Mouse (Mus musculus): ENCODE data around the gene Gm5142. TPM values are rescaled to one million over a fixed set of nuclear protein-coding genes. Genes with fewer than 3 reads are reported as not detected.

Gene Gm5142
- polyA plus RNA-seq (2012; rRNA removed; ENCODE audit: low replicate concordance), result not detected in 2 replicates

DNA sequence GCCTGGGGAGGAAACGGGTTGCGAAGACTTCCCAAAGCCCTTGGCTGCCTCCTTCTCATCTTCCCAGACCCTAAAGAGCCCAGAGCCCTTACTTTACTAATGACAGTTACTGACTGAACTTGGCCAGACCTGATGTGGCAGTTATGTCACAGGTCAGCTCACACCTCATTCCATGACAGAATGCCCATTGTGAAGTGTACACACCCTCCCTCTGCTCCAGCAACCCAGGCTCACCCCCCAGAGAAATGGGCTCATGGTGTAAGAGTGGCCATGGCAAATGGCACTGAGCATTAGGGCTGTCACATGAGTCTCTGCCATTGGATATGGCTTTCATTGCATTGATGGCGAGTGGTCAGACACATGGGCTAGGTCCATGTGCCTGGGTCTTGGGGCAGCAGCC is at the start of gene Gm5142:
Gene Gm5142, minus strand, starts transcription at position 101 of the 400 bp plus-strand sequence.

DNA sequence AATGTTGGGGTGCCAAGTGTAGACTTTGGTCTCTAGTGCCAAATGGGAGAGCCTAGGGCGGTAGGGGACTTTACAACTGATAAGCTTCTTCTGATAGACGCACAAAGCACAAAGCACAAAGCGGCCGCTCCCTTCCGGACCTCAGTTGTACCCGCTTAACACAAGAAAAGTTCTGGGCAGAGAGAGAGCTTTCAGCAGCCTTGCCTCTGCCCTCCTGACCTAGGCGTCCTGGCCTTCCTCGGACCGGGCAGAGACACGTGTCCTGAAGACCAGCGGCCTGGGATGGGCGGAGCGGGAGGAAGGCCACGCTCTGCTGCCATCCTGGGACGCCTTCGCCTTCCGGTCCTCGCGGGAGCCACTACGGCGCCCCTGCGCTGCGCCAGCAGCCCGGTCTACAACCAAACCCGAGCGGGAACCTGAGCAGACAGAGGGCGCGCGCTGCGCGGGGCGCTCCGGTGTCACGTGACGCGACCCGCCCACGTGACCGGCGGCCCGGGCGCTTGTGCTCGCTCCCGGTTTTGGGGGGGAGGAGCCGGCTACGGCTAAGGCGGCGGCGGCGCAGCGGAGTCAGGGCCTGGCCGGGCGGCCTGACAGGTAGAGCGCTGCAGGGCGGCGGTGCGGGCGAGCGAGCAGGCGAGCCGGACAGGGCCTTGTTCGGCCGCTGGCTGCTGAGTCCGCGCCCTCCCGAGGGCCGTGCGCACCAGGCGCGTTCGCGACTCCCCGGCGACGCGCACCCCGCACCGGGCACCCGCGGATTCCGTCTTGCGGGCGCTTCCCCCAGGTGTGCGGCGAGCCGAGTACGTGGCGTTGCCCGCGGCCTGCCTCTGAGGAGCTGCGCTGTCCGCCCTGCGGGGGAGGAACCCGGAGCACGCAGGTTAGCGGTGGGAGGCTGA is 22.4 kb upstream of the Gm5142 start, which contains the start of gene Rcbtb1:
Gene Rcbtb1, plus strand, starts transcription at position 499 of the 893 bp plus-strand sequence.

DNA sequence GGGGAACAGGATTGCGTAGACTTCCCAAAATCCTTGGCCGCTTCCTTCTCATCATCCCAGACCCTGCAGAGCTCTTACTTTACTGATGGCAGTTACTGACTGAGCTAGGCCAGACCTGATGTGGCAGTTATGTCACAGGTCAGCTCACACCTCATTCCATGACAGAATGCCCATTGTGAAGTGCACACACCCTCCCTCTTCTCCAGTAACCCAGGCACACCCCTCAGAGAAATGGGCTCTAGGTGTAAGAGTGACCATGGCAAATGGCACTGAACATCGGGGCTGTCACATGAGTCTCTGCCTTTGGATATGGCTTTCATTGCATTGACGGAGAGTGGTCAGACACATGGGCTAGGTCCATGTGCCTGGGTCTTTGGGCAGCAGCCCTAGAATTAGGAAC is 35.8 kb downstream of the Gm5142 start, which contains the start of gene 1700129C05Rik:
Gene 1700129C05Rik, minus strand, starts transcription at position 101 of the 400 bp plus-strand sequence.

Other genes with a start within 250 kb of the Gm5142 start
- gene 1700129C05Rik, start 35.9 kb downstream of the Gm5142 start, polyA plus RNA-seq (2012; rRNA removed; ENCODE audit: low replicate concordance), result not detected in 2 replicates
- gene Rcbtb1, start 22.5 kb upstream of the Gm5142 start, polyA plus RNA-seq (2012; rRNA removed; ENCODE audit: low replicate concordance), result 19.5 and 20.9 TPM in 2 replicates
- gene Gm6904, start 81.5 kb upstream of the Gm5142 start, polyA plus RNA-seq (2012; rRNA removed; ENCODE audit: low replicate concordance), result not detected in 2 replicates
- 0.20 TPM in 1 of 2 replicates, not detected in the other for gene Phf11a, start 118.8 kb upstream of the Gm5142 start, polyA plus RNA-seq (2012; rRNA removed; ENCODE audit: low replicate concordance)
- gene Phf11b, start 162.6 kb upstream of the Gm5142 start, polyA plus RNA-seq (2012; rRNA removed; ENCODE audit: low replicate concordance), result 0.08 and 0.28 TPM in 2 replicates
- gene Phf11d, start 186.7 kb upstream of the Gm5142 start, polyA plus RNA-seq (2012; rRNA removed; ENCODE audit: low replicate concordance), result 1.6 and 2.0 TPM in 2 replicates
- gene Phf11c, start 216.6 kb upstream of the Gm5142 start, polyA plus RNA-seq (2012; rRNA removed; ENCODE audit: low replicate concordance), result 0.12 and 0.13 TPM in 2 replicates